9 mouse cellular contexts compared by ENCODE assay signal in the genomic region with DNA sequence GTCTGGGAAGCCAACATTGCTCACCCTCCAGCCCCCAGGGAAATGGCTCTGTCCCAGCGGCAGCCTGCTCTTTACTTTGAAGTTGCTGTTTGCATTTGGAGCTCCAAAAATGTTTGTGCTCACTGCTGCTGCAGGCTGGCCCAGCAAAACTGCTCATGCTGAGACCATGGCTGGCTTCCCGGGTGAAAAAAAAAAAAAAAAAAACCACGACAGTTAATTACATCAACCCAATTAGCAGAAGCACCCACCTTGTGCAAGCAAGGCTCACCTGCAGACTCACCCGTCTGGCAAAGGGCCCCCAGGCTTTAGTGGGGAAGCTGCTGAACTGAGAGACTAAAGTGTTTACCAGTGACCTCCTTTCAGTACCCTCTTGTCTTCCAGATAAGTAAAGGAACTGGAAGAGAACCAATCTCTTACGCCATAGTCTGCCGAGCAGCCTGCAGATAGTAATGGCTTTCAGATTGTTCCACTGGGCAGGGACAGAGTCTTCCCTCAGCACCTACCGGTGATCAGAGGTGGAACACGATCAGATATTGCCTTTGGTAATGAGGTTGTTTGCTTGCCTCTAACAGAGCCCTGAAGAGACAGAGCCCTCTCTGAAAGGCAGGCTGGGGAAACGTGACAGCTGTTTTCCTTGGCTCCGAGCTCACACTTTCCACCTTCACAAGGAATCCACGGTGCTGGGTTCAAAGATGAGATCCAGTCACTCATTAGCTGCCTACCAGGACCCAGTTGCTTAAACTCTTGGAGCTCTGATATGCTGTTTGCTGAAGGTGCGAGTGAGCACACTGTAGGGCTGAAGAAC.
A peak's percentile ranks its signal among the peaks of the same experiment; 100 is the strongest.
DNase-seq lines count a peak whose midpoint lies in the region; ATAC-seq and TF ChIP-seq lines count a peak whose summit lies in the region.
"Had no signal": no experiment of that assay in that cellular context is flagged by ENCODE, and none has a peak within 500 bp of the region (broad histone marks: within the 10 kb centered on the region; RNA-seq: fewer than 3 reads in every experiment).

No protein-coding gene starts in this region.

- no peak overlapping the region for H3K4me2 ChIP-seq in CH12.LX (ENCODE audit: insufficient read depth, low read depth, poor library complexity, severe bottlenecking)
- H3K4me2 ChIP-seq in heart, postnatal 0 days (ENCODE audit: low read depth, low read length), result peak overlapping the region; percentile 39
- no peak overlapping the region for H3K4me2 ChIP-seq in intestine, embryonic 15.5 days (replicated peaks)
- H3K4me2 ChIP-seq: embryonic facial prominence, embryonic 12.5 days had no signal

- H3K27ac ChIP-seq in heart, adult 2 months, result no peak overlapping the region
- no peak overlapping the region for H3K27ac ChIP-seq in CH12.LX (ENCODE audit: insufficient read depth, low read depth)
- no peak overlapping the region for H3K27ac ChIP-seq in heart, postnatal 0 days (ENCODE audit: low read depth)
- H3K27ac ChIP-seq in intestine, embryonic 15.5 days, result no peak overlapping the region
- H3K27ac ChIP-seq: embryonic facial prominence, embryonic 12.5 days had no signal

- H3K9me3 ChIP-seq in CH12.LX (replicated peaks; ENCODE audit: low read length), result no peaks in the 10 kb centered on the region
- no peaks in the 10 kb centered on the region for H3K9me3 ChIP-seq in heart, postnatal 0 days (replicated peaks; ENCODE audit: control insufficient read depth, low read length)
- no peaks in the 10 kb centered on the region for H3K9me3 ChIP-seq in intestine, embryonic 15.5 days
- H3K9me3 ChIP-seq: embryonic facial prominence, embryonic 12.5 days had no signal

- DNase-seq in heart, adult 2 months, result peak; percentile 41 to 56
- no peak for DNase-seq in heart, postnatal 25 days (ENCODE audit: low spot score)
- no peak for DNase-seq in CH12.LX (ENCODE audit: extremely low read depth)
- peak; percentile 28 for DNase-seq in cerebellum, adult 11-12 months
- DNase-seq in heart, postnatal 0 days (ENCODE audit: low spot score), result peak; percentile 22
- DNase-seq in embryo, embryonic 9.5 days (ENCODE audit: extremely low spot score), result no peak

- intact Hi-C loops in heart, adult 2 months (cut with DNase I), result loop anchor here (5.0 to 10.0 kb wide), 3 partner anchors 141 to 503 kb away; a partner anchor contains a TSS
- intact Hi-C loops in heart, postnatal 25 days (cut with DNase I), result loop anchor here (10.0 kb wide), 1 partner anchor 261 kb away; a partner anchor contains a TSS

- peak; percentile 40 for TF ChIP-seq CTCF in heart, adult 2 months (IDR thresholded peaks at IDR 0.05)
- TF ChIP-seq CTCF in CH12.LX (conservative IDR thresholded peaks at IDR 0.05 in 1 of 2, IDR thresholded peaks at IDR 0.05 in 1 of 2; ENCODE audit: low read depth in 2 of 2, low read length in 2 of 2), result no peak
- peak; percentile 16; the same call in 1 of the 2 replicates for TF ChIP-seq CTCF in heart, postnatal 0 days (IDR thresholded peaks at IDR 0.05; ENCODE audit: low read depth)

- 0 out of 2 replicates have a peak, but pooled peaks have one; percentile 9 for TF ChIP-seq EP300 in heart, adult 2 months (IDR thresholded peaks at IDR 0.05; ENCODE audit: insufficient read depth, low read depth, low read length)
- TF ChIP-seq EP300 in CH12.LX (IDR thresholded peaks at IDR 0.05; ENCODE audit: low read length), result no peak
- TF ChIP-seq EP300 in heart, postnatal 0 days (IDR thresholded peaks at IDR 0.05; ENCODE audit: low read depth), result no peak

- no peaks in the 10 kb centered on the region for H3K36me3 ChIP-seq in heart, adult 2 months (ENCODE audit: control insufficient read depth, insufficient read depth, low read length)
- no peaks in the 10 kb centered on the region for H3K36me3 ChIP-seq in CH12.LX (replicated peaks in 1 of 2; ENCODE audit: control insufficient read depth in 1 of 2, insufficient read depth in 1 of 2, low read length in 1 of 2)
- H3K36me3 ChIP-seq in heart, postnatal 0 days (replicated peaks; ENCODE audit: control insufficient read depth, insufficient read depth, low read length), result no peaks in the 10 kb centered on the region
- H3K36me3 ChIP-seq in intestine, embryonic 15.5 days, result no peaks in the 10 kb centered on the region
- H3K36me3 ChIP-seq: embryonic facial prominence, embryonic 12.5 days had no signal

- 21% methylated on average over 12 of the region's 12 CpGs for WGBS in heart, adult 2 months
- 16% methylated on average over 12 of the region's 12 CpGs for WGBS in heart, postnatal 0 days
- 43% methylated on average over 12 of the region's 12 CpGs for WGBS in intestine, embryonic 15.5 days

- no peak for TF ChIP-seq RAD21 in CH12.LX (IDR thresholded peaks at IDR 0.05; ENCODE audit: low read depth, low read length)

- no peak for TF ChIP-seq POLR2A in heart, adult 2 months (IDR thresholded peaks at IDR 0.05; ENCODE audit: insufficient read depth, low read depth, low read length)
- TF ChIP-seq POLR2A in CH12.LX (IDR thresholded peaks at IDR 0.05; ENCODE audit: low read depth, low read length), result no peak

- H3K9ac ChIP-seq in heart, adult 2 months (ENCODE audit: low read depth, low read length), result no peak overlapping the region
- H3K9ac ChIP-seq in CH12.LX (ENCODE audit: insufficient read depth, low read depth), result no peak overlapping the region
- no peak overlapping the region for H3K9ac ChIP-seq in heart, postnatal 0 days (replicated peaks; ENCODE audit: low read depth, low read length)
- H3K9ac ChIP-seq in intestine, embryonic 15.5 days, result no peak overlapping the region
- H3K9ac ChIP-seq: embryonic facial prominence, embryonic 12.5 days had no signal

- H3K27me3 ChIP-seq in heart, adult 2 months (ENCODE audit: control insufficient read depth, insufficient read depth, low read length), result no peaks in the 10 kb centered on the region
- no peaks in the 10 kb centered on the region for H3K27me3 ChIP-seq in CH12.LX (replicated peaks)
- 0 out of 2 replicates have a peak, but pooled peaks cover 4% of the 10 kb centered on the region for H3K27me3 ChIP-seq in heart, postnatal 0 days (ENCODE audit: control insufficient read depth, insufficient read depth, low read length)
- no peaks in the 10 kb centered on the region for H3K27me3 ChIP-seq in intestine, embryonic 15.5 days (replicated peaks)
- H3K27me3 ChIP-seq: embryonic facial prominence, embryonic 12.5 days had no signal

- no peak overlapping the region for H3K4me3 ChIP-seq in heart, adult 2 months
- no peak overlapping the region for H3K4me3 ChIP-seq in CH12.LX (replicated peaks in 1 of 3; ENCODE audit: low read depth in 2 of 3, low read length in 2 of 3, poor library complexity in 1 of 3)
- no peak overlapping the region for H3K4me3 ChIP-seq in heart, postnatal 0 days (ENCODE audit: low read depth, low read length)
- no peak overlapping the region for H3K4me3 ChIP-seq in intestine, embryonic 15.5 days (replicated peaks)
- H3K4me3 ChIP-seq: embryonic facial prominence, embryonic 12.5 days had no signal

- peaks cover 4% of the 10 kb centered on the region for H3K4me1 ChIP-seq in heart, adult 2 months (ENCODE audit: control insufficient read depth, insufficient read depth, low read length)
- H3K4me1 ChIP-seq in CH12.LX (ENCODE audit: control insufficient read depth in 1 of 2, insufficient read depth in 2 of 2), result peaks cover 8 to 25% of the 10 kb centered on the region in 2 experiments; a peak in 3 of 4 replicates
- H3K4me1 ChIP-seq in heart, postnatal 0 days (ENCODE audit: control insufficient read depth, insufficient read depth), result peaks cover 22% of the 10 kb centered on the region
- no peaks in the 10 kb centered on the region for H3K4me1 ChIP-seq in intestine, embryonic 15.5 days (replicated peaks)
- H3K4me1 ChIP-seq: embryonic facial prominence, embryonic 12.5 days had no signal

- in situ Hi-C loops in CH12.LX (cut with MboI; ENCODE audit: low pct_ligation_motif_present, low pct_unique_long_range_greater_than_20kb, low sequenced_read_pairs), result no loop called here

- dilution Hi-C loops in CH12.LX (cut with MboI; ENCODE audit: extremely low pct_ligation_motif_present, extremely low pct_unique_long_range_greater_than_20kb, low sequenced_read_pairs), result no loop called here

- peak; percentile 27; the same call in 1 of the 2 replicates for ATAC-seq in heart, postnatal 0 days (ENCODE audit: insufficient read depth, low read depth)
- no peak for ATAC-seq in CD4-positive, CD25-positive, alpha-beta regulatory T cell, adult 4 months
- no peak for ATAC-seq in intestine, embryonic 15.5 days

- H3K79me2 ChIP-seq in heart, adult 2 months (replicated peaks; ENCODE audit: control insufficient read depth, insufficient read depth, low read length), result no peaks in the 10 kb centered on the region
- no peaks in the 10 kb centered on the region for H3K79me2 ChIP-seq in CH12.LX (replicated peaks; ENCODE audit: control insufficient read depth, extremely low read depth, insufficient read depth, poor library complexity, severe bottlenecking)

TF ChIP-seq in CH12.LX, 34 proteins besides CTCF, POLR2A, EP300 and RAD21:
- no peak for TF ChIP-seq SMC3 (IDR thresholded peaks at IDR 0.05; ENCODE audit: low read depth, low read length)
- TF ChIP-seq ZNF384 (IDR thresholded peaks at IDR 0.05; ENCODE audit: low read depth, low read length), result peak; percentile 28; the same call in 1 of the 2 replicates

Comparison
In these comparisons a context has a peak if more than half of its experiments do, and no peak if none do; other contexts are left out.
1. DNase-seq: peak in heart, adult 2 months (2 of 2), cerebellum, adult 11-12 months (single experiment) and heart, postnatal 0 days (single experiment); none in heart, postnatal 25 days (single experiment), CH12.LX (single experiment) and embryo, embryonic 9.5 days (single experiment).
2. CTCF ChIP-seq: peak in heart, adult 2 months (single experiment) and heart, postnatal 0 days (single experiment); none in CH12.LX (0 of 2).